Mouse (Mus musculus) thymus, adult 2 months (tissue): ENCODE results near the gene Epha7. TPM values are rescaled to one million over a fixed set of nuclear protein-coding genes. Genes with fewer than 3 reads are reported as not detected.

ENCODE experiments used
- DNase-seq: peaks from one replicate; pipeline ENCODE4 v3.0.0; 2021
- H3K27ac ChIP-seq: fragments of 200-500 bp; 2 replicates; pipeline ENCODE4 v1.5.1; 2012; ENCODE audit warnings: low read length, control low read depth; ENCODE audit not compliant: control insufficient read depth, insufficient read depth
- H3K27me3 ChIP-seq: fragments of 200-500 bp; 2 replicates; pipeline ENCODE4 v1.6.1; 2012; ENCODE audit warnings: mild to moderate bottlenecking, low read length, moderate library complexity, mixed read lengths; ENCODE audit not compliant: control insufficient read depth, insufficient read depth
- H3K36me3 ChIP-seq: fragments of 200-500 bp; 2 replicates; pipeline ENCODE4 v1.6.1; 2012; ENCODE audit warnings: mild to moderate bottlenecking, low read length, moderate library complexity; ENCODE audit not compliant: control insufficient read depth, insufficient read depth
- H3K4me1 ChIP-seq: fragments of 200-500 bp; replicated peaks from 2 replicates; pipeline ENCODE4 v1.6.1; 2012; ENCODE audit warnings: low read length; ENCODE audit not compliant: control insufficient read depth, insufficient read depth
- H3K4me3 ChIP-seq: fragments of 200-500 bp; 2 replicates; pipeline ENCODE4 v1.5.1; 2012; ENCODE audit warnings: mild to moderate bottlenecking, low read length, control low read depth, moderate library complexity; ENCODE audit not compliant: control insufficient read depth, insufficient read depth
- CTCF ChIP-seq: fragments of 200-500 bp; IDR thresholded peaks from 2 replicates; pipeline ENCODE4 v1.5.1; 2012; ENCODE audit warnings: mild to moderate bottlenecking, control low read depth, low read length, moderate library complexity, borderline replicate concordance; ENCODE audit not compliant: control insufficient read depth, poor library complexity, insufficient read depth; ENCODE audit errors: extremely low read depth
- POLR2A ChIP-seq: fragments of 200-500 bp; IDR thresholded peaks from 2 replicates; pipeline ENCODE4 v1.6.1; 2012; ENCODE audit warnings: mild to moderate bottlenecking, low read length, control low read depth, moderate library complexity; ENCODE audit not compliant: control insufficient read depth, poor library complexity, insufficient read depth; ENCODE audit errors: extremely low read depth
- WGBS: fragments of 180-500 bp; shearing (Covaris S2); methylation state at CpG from one replicate; pipeline ENCODE4 v1.1.7; 2018; 5-methylcytosine and 5-hydroxymethylcytosine counted together
- polyA plus RNA-seq: library from polyadenylated mRNA; depleted of rRNA; stranded (reverse); fragments of >200 nt; gene quantifications from 2 replicates; pipeline ENCODE4 v1.2.3, GENCODE M21; 2012

The Epha7 gene
- polyA plus RNA-seq, 1 experiment: 0.16 TPM

GRCm38 (mm10) chr4:28814816-28815620, 2.1 kb downstream of the Epha7 start:
- no peak overlapping the region for H3K27ac ChIP-seq
- 0 out of 2 replicates have a peak, but pooled peaks cover 5% of the 10 kb centered on the region for H3K4me1 ChIP-seq
- no peak overlapping the region for H3K4me3 ChIP-seq
- H3K36me3 ChIP-seq: no peaks in the 10 kb centered on the region
- 1% methylated on average over 71 of the region's 72 CpGs for whole genome bisulfite sequencing
- no peak for TF ChIP-seq CTCF
- no peak for TF ChIP-seq POLR2A
- peak; percentile 2 for DNase-seq
- peaks cover 8% of the 10 kb centered on the region; the same call in 1 of the 2 replicates for H3K27me3 ChIP-seq

- no peak for DNase-seq
- H3K27ac ChIP-seq: no peak overlapping the region
Measured at GRCm38 (mm10) chr4:28815621-28815920, 2.6 kb downstream of the Epha7 start.

GRCm38 (mm10) chr4:28823616-28824015, 10.7 kb downstream of the Epha7 start:
- no peaks in the 10 kb centered on the region for H3K4me1 ChIP-seq
- 87% methylated on average over 1 of the region's 1 CpGs for WGBS
- no peak overlapping the region for H3K27ac ChIP-seq
- no peak for DNase-seq
- H3K27me3 ChIP-seq: no peaks in the 10 kb centered on the region
- no peak overlapping the region for H3K4me3 ChIP-seq
- H3K36me3 ChIP-seq: no peaks in the 10 kb centered on the region
- TF ChIP-seq CTCF (no peak), POLR2A (no peak)

More at GRCm38 (mm10) chr4:28815621-28815920, 2.6 kb downstream of the Epha7 start:
- H3K36me3 ChIP-seq: no peaks in the 10 kb centered on the region
- 2% methylated on average over 15 of the region's 15 CpGs for WGBS
- 0 out of 2 replicates have a peak, but pooled peaks cover 5% of the 10 kb centered on the region for H3K4me1 ChIP-seq
- peaks cover 8% of the 10 kb centered on the region; the same call in 1 of the 2 replicates for H3K27me3 ChIP-seq
- TF ChIP-seq CTCF: no peak
- TF ChIP-seq POLR2A: no peak
- H3K4me3 ChIP-seq: no peak overlapping the region

GRCm38 (mm10) chr4:28824616-28825015, 11.7 kb downstream of the Epha7 start:
- DNase-seq: no peak
- Histone ChIP-seq H3K36me3 (no peaks in the 10 kb centered on the region), H3K27me3 (no peaks in the 10 kb centered on the region), H3K27ac (no peak overlapping the region), H3K4me3 (no peak overlapping the region), H3K4me1 (no peaks in the 10 kb centered on the region)
- TF ChIP-seq POLR2A (no peak), CTCF (no peak)
- WGBS: 91% methylated on average over 7 of the region's 7 CpGs

GRCm38 (mm10) chr4:28837669-28838068, 24.7 kb downstream of the Epha7 start:
- Histone ChIP-seq H3K36me3 (no peaks in the 10 kb centered on the region), H3K4me3 (no peak overlapping the region), H3K27ac (no peak overlapping the region), H3K4me1 (no peaks in the 10 kb centered on the region), H3K27me3 (no peaks in the 10 kb centered on the region)
- no peak for DNase-seq
- 70% methylated on average over 3 of the region's 3 CpGs for WGBS
- no peak for TF ChIP-seq POLR2A
- no peak for TF ChIP-seq CTCF

GRCm38 (mm10) chr4:28846311-28846710, 33.4 kb downstream of the Epha7 start:
- 87% methylated on average over 4 of the region's 4 CpGs for WGBS
- no peak for TF ChIP-seq POLR2A
- TF ChIP-seq CTCF: no peak
- DNase-seq: no peak
- Histone ChIP-seq H3K36me3 (no peaks in the 10 kb centered on the region), H3K4me3 (no peak overlapping the region), H3K4me1 (no peaks in the 10 kb centered on the region), H3K27me3 (no peaks in the 10 kb centered on the region), H3K27ac (no peak overlapping the region)

GRCm38 (mm10) chr4:28850388-28850787, 37.5 kb downstream of the Epha7 start:
- Histone ChIP-seq H3K36me3 (no peaks in the 10 kb centered on the region), H3K4me1 (no peaks in the 10 kb centered on the region), H3K27ac (no peak overlapping the region), H3K27me3 (no peaks in the 10 kb centered on the region), H3K4me3 (no peak overlapping the region)
- TF ChIP-seq CTCF: no peak
- no peak for DNase-seq
- whole genome bisulfite sequencing: 89% methylated on average over 2 of the region's 2 CpGs
